Mouse (Mus musculus) layer of hippocampus, postnatal 25 days (tissue): ENCODE measurements around the gene Hmgb1. TPM values are rescaled to one million over a fixed set of nuclear protein-coding genes. Genes with fewer than 3 reads are reported as not detected.
"Not testable (repeated sequence)": the region's sequence is repeated elsewhere in the genome, so short reads cannot be mapped to it uniquely, and the experiment has no call there.

Source experiments
- DNase-seq, 2 experiments: peaks; one replicate each; pipeline ENCODE4 v3.0.0; 2022; ENCODE audit warnings: mixed read lengths in 2 of 2, low spot score in 1 of 2; ENCODE audit errors: extremely low spot score in 1 of 2
- total RNA-seq, 2 experiments: library from RNA; stranded (reverse); gene quantifications; 2 replicates each; pipeline ENCODE4 v1.2.3; 2021

Hmgb1 gene
- total RNA-seq, 2 experiments from 2014 or later: 139 to 159 TPM

DNA sequence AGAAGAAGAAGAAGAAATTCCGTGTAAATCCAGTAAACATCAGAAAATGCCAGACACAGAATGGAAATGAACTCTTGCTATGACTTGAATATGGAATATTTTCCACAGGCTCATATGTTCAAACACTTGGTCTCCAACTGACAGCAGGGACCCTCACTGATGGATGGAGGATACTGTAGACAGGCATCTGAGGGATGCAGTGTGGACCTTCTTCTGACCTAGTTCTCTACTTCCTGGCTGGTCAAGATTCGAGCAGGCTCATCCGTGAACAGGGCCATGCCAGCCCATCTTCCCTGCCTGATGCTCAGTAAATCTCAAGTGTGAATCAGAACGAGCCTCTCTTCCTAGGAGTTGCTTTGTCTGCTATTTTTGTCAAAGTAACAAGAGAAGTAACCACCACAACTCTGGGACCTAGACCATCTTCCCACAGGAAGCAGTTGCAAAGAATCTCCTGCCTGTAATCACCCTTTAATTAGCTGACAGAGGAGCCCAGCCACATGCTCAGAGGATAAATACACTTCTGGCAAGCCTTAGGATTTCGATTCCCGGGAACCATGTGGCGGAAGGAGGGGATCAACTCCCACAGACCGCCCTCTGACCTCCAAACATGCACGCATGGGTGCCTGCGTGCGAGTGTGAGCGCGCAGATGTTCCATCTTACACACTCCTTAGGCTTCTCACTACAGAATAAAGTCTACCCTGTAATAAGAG is 32.1 kb downstream of the Hmgb1 start:
- DNase-seq: no peak

DNA sequence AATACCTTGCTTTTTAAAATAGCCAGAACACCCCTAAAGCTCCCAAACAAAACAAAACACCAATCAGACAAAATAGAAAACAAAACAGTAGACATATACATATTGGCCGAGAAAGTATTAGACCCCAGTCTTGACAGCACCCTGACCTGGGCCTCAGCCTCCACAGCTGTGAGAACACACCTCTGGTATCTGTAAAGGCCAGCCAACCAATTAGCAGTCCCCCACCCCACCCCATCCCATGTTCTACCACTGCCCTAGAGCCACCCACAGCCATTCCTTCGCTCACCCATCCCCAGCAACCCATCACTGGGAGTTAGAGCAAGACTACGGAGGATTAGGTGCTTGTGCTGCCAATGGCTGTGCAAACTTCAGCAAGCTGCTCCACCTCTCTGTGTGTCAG is 33.4 kb downstream of the Hmgb1 start:
- DNase-seq: no peak

DNA sequence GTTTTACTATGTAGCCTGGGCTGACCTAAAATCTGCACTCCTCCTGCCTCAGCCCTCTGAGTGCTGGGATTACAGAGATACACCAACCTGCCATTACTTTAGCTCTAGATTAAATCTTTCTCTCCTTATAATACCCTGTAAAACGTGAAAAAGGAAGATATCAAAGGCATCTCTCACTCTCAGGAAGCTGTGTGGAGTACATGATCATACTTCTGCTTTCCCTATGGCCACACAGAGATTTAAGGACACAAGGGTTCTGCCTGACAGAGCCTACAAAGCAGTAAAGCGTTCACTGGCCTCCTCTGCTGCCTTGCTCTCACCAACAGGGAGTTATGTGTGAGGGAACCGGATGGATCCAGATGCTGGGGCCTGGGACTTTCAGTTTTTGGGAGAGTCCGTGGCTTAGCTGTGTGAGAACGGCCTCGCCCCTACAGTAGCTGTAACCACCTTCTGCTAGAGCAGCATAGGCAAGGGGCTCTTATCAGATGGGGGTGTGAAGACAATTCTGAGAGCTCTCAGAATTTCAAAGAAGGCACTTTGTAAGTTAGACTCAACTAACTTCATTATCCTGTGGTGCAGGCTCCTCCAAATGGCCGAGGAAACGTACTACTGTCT is 36.8 kb downstream of the Hmgb1 start:
- no peak for DNase-seq

DNA sequence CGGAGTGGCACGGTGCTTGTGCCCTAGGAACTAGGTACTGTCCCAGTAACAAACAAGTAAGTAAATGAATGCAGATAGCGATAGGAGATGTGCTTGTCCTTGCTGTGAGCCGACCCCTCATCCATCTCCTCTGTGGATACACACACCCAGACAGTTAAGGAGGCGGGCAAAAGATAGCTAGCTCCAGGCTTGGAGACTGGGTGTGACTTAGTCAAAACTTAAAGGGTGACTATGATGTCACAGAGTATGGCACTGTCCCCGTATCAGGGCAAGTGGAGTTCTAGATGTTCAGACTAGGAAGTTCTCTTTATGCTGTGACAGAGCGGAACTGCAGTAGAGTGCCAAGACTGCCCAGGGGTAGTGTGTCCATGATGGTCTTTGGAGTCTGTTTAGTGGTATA is 37.6 kb downstream of the Hmgb1 start:
- no peak for DNase-seq

DNA sequence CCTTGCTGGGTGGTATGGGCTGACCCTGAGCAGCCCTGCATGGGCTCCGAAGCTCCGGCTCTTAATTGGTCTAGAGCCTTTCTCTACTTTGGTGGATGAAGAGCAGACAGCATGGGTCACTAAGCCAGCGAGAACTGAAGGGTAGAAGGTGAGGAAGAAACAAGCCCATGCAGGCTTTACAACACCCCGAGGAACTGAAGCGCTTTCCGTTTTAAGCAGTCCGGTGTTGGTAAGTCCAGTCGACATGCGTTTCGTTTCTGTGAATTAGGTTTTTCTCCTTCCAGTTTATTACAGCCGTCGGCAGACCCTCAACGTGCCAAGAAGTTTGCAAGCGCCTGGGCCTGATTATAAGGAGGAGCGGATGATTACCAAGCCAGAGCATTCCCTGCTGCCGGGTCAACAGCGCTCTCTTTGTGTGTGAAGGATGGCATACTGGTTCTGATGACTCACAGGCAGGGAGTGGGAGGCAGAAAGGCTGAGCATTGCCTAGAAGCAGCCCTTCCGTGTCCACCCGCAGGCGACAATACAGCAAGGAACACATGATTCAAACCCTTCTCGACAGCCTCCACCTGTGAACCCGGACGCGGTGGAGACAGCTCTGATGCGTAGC is 40.4 kb downstream of the Hmgb1 start:
- peak; percentile 27 to 31 for DNase-seq

DNA sequence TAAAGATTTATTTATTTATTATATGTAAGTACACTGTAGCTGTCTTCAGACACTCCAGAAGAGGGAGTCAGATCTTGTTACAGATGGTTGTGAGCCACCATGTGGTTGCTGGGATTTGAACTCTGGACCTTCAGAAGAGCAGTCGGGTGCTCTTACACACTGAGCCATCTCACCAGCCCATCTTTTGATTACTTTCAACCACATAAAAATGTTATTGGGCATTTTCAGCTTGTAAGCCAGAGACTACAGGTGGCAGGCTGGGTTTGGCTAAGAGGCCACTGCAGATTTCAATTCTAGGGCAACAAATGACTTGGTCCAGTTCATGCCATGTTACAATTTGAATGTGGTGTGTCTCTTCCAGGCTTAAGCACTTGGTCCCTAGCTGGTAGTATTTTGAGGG is 43.1 kb downstream of the Hmgb1 start:
- DNase-seq: not testable (repeated sequence)

DNA sequence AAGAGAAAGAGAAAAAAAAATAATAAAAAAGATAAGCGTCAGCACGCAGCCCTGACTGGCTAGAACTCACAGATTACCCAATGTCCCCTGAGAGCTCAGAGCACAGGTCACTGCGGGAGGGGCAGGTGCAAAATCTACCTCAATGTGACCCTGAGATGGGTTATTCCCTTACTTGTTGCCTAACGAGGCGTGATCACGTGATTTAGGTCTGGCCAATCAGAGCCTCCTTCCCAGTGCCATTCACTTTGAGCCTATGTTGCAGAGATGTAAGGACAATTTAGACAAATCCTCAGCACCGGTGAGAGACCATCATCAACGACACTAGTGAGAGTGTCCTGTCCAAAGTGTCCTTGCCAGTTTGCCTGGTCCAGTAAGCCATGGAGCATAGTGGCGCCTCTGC is 44.0 kb downstream of the Hmgb1 start:
- DNase-seq: no peak

DNA sequence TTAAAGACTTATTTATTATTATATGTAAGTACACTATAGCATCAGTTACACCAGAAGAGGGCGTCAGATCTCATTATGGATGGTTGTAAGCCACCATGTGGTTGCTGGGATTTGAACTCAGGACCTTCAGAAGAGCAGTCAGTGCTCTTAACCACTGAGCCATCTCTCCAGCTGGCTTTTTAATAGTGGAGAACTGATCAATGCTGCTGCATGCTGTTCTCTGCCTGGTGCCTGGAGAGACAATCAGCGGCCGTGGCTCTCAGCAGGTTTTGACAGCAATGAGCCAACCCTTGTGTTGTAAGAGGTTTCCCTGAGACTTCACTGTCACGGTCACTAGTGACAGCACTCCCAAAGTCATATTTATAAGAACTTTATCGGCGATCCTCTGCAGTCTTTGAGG is 46.2 kb downstream of the Hmgb1 start:
- DNase-seq: not testable (repeated sequence)

DNA sequence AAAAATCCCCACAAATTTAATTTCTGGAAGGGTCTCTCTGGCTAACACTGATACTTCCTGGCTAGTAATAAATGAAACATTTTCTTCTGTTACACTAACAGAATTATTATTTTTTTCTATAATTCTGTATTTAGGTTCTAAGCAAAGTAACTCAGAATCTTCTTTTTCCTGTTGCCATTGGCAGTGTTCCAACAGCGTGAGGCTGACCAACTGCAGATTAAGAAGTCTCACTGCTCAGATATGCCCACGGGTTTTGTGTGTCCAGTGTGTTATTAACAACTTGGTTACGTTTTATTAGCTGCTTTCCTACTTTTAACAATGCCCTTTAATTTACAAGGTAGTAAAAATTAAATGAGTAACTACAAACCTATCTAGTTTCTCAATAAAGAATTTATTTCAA is 46.8 kb downstream of the Hmgb1 start:
- no peak for DNase-seq

DNA sequence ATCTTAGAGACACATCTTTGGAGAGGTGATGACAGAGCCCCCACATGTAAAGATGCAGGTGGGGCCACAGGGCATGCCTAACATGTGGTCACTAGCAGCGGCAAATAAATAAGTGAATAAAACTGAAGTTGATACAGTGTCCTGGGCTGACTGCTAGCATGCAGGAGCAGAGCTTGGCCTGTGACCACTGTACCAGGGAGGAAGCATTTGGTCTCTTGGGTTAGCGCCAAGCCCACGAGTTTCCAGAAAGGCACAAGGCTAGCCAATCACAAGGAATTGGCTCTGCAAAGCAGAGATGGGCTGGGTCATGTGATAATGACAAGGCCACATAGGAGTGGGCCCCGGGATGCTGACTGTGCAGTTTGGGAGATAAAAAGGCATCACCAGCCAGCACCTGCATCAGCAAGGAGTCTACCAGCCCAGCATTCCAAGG is 47.3 kb downstream of the Hmgb1 start:
- no peak for DNase-seq

DNA sequence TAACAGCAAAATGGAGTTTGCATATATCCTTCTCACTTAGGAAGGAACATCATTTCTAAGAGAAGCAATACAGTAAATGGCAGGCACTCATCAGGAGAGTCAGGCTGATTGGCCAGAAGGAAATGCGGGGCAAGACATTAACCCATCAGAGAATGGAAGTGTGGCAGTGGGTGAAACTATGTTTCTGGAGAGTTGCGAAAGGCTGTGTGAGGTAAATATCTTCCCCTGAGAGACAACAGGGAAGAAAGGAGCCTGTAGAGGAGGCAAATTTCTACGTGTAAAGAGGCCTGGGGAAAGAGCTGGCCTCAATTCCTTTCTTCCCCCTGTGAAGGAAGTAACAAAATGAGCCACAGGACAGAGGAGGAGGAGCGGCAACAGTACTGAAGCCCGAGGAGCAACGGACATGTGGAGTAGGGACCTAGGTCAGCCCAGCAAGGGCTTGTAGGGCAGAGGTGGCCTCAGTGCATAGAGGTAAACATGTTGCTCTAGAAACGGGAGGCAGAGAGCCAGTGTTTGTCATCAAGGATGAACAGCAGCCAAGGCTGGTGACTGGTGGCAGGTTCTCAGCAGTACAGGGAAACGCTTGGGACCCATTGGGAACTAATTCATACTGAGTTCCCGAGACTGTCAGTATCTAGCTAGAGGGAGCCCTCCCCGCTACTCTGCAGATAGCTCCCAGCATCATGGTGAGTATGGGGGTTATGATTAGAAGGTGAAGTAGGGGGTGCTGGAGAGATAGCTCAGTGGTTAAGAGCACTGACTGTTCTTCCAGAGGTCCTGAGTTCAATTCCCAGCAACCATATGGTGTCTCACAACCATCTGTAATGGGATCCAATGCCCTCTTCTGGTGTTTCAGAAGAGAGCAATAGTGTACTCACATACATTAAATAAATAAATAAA is 48.6 kb downstream of the Hmgb1 start:
- DNase-seq: no peak

DNA sequence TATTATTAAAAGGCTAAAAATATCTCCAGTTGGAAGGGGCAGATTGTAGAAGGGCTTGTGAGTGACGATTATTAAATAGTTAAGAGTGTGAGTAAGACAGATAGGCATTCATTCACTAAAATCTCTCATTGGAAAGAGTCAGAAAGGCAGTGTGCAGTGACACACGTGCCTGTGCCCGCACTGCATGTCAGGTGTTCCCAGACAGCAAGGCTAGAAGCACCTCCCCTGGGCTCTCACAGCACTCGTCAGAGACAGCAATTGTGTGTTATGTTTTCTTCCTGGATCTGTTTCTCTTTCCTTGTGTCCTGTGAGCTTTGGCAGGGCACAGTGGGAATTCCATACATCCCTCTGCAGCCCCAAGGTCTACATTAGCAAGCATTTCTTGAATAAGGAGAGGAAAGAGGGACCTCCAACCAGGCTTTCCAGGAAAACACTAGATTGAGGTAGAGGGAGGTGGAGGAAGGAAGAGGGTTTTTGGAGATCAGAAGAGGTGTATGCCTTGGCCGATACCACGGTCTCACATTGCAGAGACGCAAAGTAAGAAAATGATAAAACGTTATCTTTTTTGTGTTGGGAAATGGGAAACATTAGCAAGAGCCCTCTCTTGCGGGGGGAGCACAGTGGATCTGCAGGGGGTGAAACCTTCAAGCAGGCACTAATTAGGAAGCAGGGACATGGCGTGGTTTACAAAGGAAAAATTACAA is 49.4 kb downstream of the Hmgb1 start:
- no peak for DNase-seq

DNA sequence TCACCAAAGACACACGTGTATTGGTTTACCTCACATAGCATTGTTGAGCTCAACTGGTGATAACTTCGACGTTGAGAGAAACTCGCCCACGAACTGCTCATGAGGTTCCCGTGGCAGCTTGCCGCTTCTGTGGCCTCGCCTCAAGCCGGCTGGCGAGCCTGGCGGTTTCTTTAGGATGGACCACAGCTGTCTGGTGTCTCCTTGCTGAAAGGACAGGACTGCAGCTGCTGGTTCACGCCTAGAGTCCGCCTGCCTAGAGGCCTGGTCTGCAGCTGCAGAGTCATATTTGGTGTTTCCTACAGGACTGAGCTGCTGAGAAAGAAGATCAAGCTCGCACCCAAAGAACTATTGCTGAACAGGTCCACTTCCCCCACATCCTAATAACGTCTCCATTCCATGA is 55.8 kb downstream of the Hmgb1 start:
- no peak for DNase-seq

DNA sequence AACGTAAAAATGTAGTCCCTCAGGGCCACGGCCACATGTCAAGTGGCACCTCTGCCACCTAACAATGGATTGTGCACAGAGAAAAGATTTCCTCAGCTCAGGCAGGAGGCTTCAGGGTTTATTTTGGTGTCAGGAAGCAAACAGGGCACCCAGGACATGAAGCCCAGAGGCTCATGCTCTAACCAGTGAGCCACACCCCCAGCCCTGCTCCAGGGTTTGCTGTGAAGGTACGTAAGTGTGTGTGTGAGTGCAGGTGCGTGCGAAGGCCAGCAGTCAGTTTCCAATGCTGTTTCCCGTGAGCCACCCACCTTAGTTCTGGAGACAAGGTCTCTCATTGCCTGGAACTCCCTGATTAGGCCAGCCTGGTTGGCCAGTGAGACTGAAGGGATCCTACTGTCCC is 60.5 kb downstream of the Hmgb1 start:
- DNase-seq: no peak

DNA sequence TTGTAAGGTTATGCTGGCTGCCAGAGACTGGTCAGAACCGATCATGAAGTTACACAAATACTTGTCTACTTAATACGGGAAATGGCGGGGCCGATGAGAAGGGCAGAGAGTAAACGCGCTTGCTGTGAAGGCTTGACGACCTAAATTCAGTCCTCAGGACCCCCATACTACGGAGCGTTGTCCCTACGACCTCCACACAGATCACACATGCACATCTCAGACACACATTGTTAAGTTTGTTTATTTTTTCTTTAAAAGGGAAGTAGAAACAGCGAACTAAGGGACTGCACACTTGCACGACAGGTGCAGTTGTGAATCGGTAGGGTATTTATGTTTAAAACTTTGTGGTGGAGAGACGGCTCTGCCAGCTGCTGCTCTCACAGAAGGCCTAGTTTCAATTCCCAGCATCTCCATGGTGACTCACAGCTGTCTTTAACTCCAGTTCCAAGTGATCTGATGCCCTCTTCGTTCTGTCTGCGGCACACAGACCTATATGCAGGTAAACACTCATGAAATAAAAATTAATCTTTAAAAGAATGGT is 64.9 kb downstream of the Hmgb1 start:
- no peak for DNase-seq

DNA sequence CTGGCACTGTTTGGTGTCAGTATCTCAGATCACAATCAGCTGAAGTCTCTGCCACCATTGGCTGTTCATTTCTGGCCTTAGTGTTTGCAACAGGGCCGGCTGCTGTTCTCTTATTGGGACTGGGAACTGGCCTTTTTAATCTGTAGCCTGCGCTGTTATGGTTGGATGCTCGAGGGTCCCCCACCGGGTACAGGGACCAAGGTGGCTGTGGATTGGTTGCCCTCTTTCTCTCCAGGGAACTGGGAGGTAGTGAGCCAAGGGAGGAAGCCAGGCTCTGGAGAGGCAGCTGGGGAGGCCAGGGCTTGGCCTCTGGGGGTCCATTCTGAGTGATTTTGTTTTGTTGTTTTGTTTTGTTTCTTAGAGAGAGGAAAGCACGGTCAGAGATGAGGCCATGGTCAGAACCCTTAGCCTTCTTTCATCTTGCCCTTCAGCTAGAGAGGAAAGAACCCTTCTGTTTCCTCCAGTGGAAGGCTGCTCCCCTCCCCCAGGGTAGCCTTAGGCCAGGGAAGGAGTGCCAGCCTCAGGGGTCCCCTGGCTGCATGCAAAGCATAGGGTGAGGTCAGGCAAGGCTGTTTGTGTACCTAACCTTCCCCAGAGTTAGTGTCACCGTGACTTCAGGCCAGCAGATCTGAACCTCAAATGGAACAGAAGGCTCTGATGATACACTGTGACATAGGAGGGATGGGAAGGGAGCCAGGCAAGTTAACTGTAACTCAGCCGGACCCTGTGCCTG is 66.3 kb downstream of the Hmgb1 start:
- DNase-seq: no peak

DNA sequence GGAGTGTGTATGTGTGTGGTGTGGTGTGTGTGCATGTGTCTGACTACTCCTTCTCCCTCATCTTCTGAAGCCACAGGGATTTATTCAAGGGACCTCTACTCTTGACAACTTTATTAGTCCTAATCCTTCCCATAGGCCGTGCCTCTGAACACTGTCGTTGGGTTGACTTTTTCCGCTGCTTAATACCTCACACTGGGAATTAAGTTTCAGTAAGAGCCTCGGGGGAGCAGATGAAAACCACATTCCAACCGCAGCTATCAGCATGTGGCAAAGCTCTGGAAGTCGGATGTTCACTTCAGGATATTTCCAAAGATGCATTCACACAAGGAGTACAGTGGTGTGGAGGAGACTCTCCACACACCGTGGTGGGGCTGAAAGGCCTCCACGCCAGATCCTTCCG is 69.7 kb downstream of the Hmgb1 start:
- no peak for DNase-seq

DNA sequence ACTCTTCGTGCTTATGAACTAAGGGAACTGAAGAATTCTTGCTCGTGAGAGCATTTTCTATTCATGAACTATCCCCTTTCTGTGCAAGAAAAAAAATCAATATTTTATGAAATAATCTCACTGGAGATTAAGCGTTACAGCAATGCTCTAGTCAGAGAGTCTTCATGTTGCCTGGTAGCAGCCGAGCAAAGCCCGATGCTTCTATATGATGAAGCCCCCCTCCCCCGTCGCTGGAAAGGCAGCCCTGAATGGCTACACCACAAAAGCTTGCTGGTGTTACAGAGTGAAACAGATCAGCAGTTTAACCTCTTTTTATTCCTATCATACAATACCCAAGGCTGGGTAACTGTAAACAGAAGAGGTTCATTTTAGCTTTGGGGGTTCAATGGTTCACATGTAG is 70.3 kb downstream of the Hmgb1 start:
- no peak for DNase-seq

DNA sequence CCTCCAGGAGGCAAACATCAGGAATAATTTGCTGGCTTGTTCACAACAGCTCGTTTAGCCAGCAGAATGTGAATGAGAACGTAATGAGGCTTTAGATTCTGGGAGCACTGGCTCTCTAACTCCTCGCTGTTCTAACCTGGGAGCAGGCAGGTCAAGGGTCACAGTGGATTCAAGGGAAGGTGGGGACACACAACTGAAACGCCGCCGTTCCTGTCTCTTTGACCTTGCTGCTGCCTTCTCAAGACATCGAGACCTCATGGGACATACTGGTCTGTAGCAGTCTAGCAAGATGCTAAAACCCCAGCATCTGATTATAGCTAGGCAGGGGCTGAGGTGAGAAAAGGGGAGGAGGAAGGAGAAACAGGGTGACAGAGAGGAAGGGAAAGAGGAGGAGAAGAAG is 70.8 kb downstream of the Hmgb1 start:
- no peak for DNase-seq
